Mouse (Mus musculus) E14TG2a.4 (cell line): ENCODE results near the gene Trhr2.

Experiments
- CTCF ChIP-seq: conservative IDR thresholded peaks from 2 replicates; pipeline ENCODE4 v1.5.1; 2014; ENCODE audit warnings: low read length
- POU5F1 ChIP-seq: IDR thresholded peaks from 2 replicates; pipeline ENCODE4 v1.6.1; 2014; ENCODE audit warnings: low read length, borderline replicate concordance

GRCm38 (mm10) chr8:122340761-122341160 is 19.8 kb downstream of the Trhr2 start:
- TF ChIP-seq CTCF: no peak
- TF ChIP-seq POU5F1: no peak
